Mouse (Mus musculus): Measurements from ENCODE around the gene Pappa. TPM values are rescaled to one million over a fixed set of nuclear protein-coding genes. Genes with fewer than 3 reads are reported as not detected.

Pappa gene
- polyA plus RNA-seq, 1 experiment = 4.4 TPM

DNA sequence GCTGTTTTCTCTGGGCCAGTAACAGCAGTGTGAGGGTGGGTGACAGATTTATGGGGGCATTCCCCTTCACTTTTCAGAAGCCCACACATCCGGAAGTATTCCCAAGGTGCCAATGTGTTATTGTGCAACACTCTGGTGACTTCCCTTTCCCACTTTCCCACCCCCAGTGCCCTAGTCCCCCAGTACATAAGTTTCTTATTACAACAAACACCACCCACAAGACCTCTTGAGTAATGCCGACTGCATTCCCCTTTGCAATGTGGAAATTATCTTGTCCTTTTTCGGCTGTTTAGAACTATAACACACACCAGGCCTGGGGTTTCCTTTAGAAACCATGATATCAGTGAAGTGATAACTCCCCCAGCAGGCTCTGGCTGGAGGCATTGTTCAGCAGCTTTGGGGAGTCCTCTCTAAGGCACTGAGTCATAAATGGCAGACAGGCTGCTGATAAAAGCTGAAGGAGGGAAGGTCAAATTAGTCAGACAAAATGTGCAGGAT lies 118.5 kb downstream of the Pappa start:
- H3K36me3 ChIP-seq (ENCODE audit: control insufficient read depth, insufficient read depth, low read length) = no peaks in the 10 kb centered on the region
- H3K27me3 ChIP-seq (ENCODE audit: control insufficient read depth, insufficient read depth, low read length) = no peaks in the 10 kb centered on the region
- no peak for TF ChIP-seq CTCF (IDR thresholded peaks at IDR 0.05; ENCODE audit: control insufficient read depth, insufficient read depth, insufficient replicate concordance, low read depth, low read length)
- no peak for TF ChIP-seq POLR2A (IDR thresholded peaks at IDR 0.05; ENCODE audit: control insufficient read depth, low read depth, low read length)
- no peak overlapping the region for H3K27ac ChIP-seq (ENCODE audit: control insufficient read depth, insufficient read depth, low read depth, low read length)
- H3K4me1 ChIP-seq (ENCODE audit: control insufficient read depth, insufficient read depth, low read length) = no peaks in the 10 kb centered on the region
- H3K4me3 ChIP-seq (ENCODE audit: control insufficient read depth, low read depth, low read length) = no peak overlapping the region

GRCm38 (mm10) chr4:65243245-65243644 lies 119.3 kb downstream of the Pappa start:
- TF ChIP-seq POLR2A (IDR thresholded peaks at IDR 0.05; ENCODE audit: control insufficient read depth, low read depth, low read length) (no peak), CTCF (IDR thresholded peaks at IDR 0.05; ENCODE audit: control insufficient read depth, insufficient read depth, insufficient replicate concordance, low read depth, low read length) (no peak)
- no peak overlapping the region for H3K27ac ChIP-seq (ENCODE audit: control insufficient read depth, insufficient read depth, low read depth, low read length)
- no peaks in the 10 kb centered on the region for H3K27me3 ChIP-seq (ENCODE audit: control insufficient read depth, insufficient read depth, low read length)
- H3K36me3 ChIP-seq (ENCODE audit: control insufficient read depth, insufficient read depth, low read length) = no peaks in the 10 kb centered on the region
- no peaks in the 10 kb centered on the region for H3K4me1 ChIP-seq (ENCODE audit: control insufficient read depth, insufficient read depth, low read length)
- H3K4me3 ChIP-seq (ENCODE audit: control insufficient read depth, low read depth, low read length) = no peak overlapping the region

DNA sequence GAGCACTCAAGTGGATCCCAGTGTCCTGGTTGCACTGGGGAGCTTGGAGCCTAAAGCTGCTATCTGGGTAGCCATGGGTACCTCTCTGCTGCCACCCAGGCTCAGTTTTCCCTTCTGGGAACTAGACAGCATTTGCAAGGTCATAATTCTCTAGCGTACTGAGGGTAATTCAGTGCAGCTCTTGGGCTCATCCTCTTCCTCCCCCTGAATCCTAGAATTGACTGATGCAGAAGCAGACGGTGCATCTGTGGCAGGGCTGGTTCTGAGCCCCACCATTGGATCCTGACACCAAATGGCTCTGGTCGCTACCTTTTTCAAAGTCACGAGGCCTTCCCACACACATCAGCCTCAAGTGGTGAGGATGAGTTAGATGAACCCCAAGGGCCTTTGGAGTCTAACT lies 121.0 kb downstream of the Pappa start:
- no peaks in the 10 kb centered on the region for H3K27me3 ChIP-seq (ENCODE audit: control insufficient read depth, insufficient read depth, low read length)
- H3K27ac ChIP-seq (ENCODE audit: control insufficient read depth, insufficient read depth, low read depth, low read length) = no peak overlapping the region
- no peak overlapping the region for H3K4me3 ChIP-seq (ENCODE audit: control insufficient read depth, low read depth, low read length)
- no peak for TF ChIP-seq CTCF (IDR thresholded peaks at IDR 0.05; ENCODE audit: control insufficient read depth, insufficient read depth, insufficient replicate concordance, low read depth, low read length)
- TF ChIP-seq POLR2A (IDR thresholded peaks at IDR 0.05; ENCODE audit: control insufficient read depth, low read depth, low read length) = no peak
- H3K4me1 ChIP-seq (ENCODE audit: control insufficient read depth, insufficient read depth, low read length) = no peaks in the 10 kb centered on the region
- no peaks in the 10 kb centered on the region for H3K36me3 ChIP-seq (ENCODE audit: control insufficient read depth, insufficient read depth, low read length)

DNA sequence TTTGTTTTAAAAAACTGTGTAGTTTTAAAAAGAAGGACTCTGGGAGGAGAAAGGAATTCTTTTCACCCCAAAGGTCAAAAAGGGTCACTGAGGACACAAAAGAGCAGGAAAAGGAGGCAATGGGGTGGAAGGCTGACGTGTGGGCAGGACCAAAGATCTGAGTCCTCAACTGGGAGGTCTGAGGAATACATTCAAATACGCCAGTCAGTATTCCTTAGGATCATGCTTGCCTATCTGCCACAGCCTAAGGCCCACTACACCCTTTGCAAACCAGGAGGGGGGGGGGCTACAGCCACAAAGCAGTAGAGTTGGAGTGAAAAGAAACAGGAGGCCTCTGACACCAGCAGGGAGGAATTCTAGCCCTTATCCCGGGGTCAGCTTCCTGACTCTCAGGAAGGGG lies 121.5 kb downstream of the Pappa start:
- no peaks in the 10 kb centered on the region for H3K27me3 ChIP-seq (ENCODE audit: control insufficient read depth, insufficient read depth, low read length)
- TF ChIP-seq CTCF (IDR thresholded peaks at IDR 0.05; ENCODE audit: control insufficient read depth, insufficient read depth, insufficient replicate concordance, low read depth, low read length) (no peak), POLR2A (IDR thresholded peaks at IDR 0.05; ENCODE audit: control insufficient read depth, low read depth, low read length) (no peak)
- H3K27ac ChIP-seq (ENCODE audit: control insufficient read depth, insufficient read depth, low read depth, low read length) = no peak overlapping the region
- no peak overlapping the region for H3K4me3 ChIP-seq (ENCODE audit: control insufficient read depth, low read depth, low read length)
- no peaks in the 10 kb centered on the region for H3K4me1 ChIP-seq (ENCODE audit: control insufficient read depth, insufficient read depth, low read length)
- no peaks in the 10 kb centered on the region for H3K36me3 ChIP-seq (ENCODE audit: control insufficient read depth, insufficient read depth, low read length)

DNA sequence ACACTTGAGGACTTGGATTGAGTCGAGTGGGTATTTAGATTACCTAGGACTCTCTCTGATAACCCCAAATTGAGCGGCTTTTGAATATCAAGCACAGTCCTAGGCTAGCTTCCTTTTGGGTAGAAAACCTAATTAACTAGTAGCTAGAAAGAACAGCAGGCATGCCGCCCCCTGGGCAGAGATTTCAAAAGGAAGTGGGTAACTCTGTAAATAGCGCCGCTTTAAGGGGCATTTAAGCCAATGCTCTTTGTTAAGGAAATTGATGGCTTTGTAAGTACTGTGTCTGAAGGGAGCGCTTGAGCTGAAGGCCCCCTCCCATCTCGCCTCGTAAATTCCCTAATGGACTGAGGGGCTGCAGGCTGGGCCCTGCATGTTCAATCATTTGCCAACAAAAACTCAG lies 128.2 kb downstream of the Pappa start:
- Histone ChIP-seq H3K27me3 (ENCODE audit: control insufficient read depth, insufficient read depth, low read length) (no peaks in the 10 kb centered on the region), H3K27ac (ENCODE audit: control insufficient read depth, insufficient read depth, low read depth, low read length) (no peak overlapping the region)

DNA sequence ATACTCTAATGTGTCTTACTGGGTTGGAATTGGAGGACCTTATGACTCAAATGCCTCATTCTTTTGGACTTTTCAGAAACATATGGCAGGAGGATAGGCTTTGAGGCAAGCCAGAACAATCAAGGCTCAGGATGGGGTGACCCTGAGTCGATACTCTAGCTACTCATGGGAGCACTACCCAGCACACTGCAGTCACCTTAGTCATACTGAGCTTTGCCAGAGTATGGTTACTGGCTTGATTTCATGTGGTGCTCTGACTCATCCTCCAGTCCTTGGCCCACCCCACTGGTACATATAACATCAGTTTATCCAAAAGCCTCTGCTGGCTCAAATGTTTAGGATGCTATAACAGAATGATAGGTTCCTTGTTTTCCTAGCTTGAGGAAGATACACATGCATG lies 130.1 kb downstream of the Pappa start:
- no peak for TF ChIP-seq CTCF (IDR thresholded peaks at IDR 0.05; ENCODE audit: control insufficient read depth, insufficient read depth, insufficient replicate concordance, low read depth, low read length)
- TF ChIP-seq POLR2A (IDR thresholded peaks at IDR 0.05; ENCODE audit: control insufficient read depth, low read depth, low read length) = no peak
- H3K4me1 ChIP-seq (ENCODE audit: control insufficient read depth, insufficient read depth, low read length) = no peaks in the 10 kb centered on the region
- no peaks in the 10 kb centered on the region for H3K36me3 ChIP-seq (ENCODE audit: control insufficient read depth, insufficient read depth, low read length)
- no peaks in the 10 kb centered on the region for H3K27me3 ChIP-seq (ENCODE audit: control insufficient read depth, insufficient read depth, low read length)
- no peak overlapping the region for H3K27ac ChIP-seq (ENCODE audit: control insufficient read depth, insufficient read depth, low read depth, low read length)
- no peak overlapping the region for H3K4me3 ChIP-seq (ENCODE audit: control insufficient read depth, low read depth, low read length)

More for the DNA sequence above, 128.2 kb downstream of the Pappa start:
- no peak overlapping the region for H3K4me3 ChIP-seq (ENCODE audit: control insufficient read depth, low read depth, low read length)
- no peaks in the 10 kb centered on the region for H3K4me1 ChIP-seq (ENCODE audit: control insufficient read depth, insufficient read depth, low read length)
- TF ChIP-seq POLR2A (IDR thresholded peaks at IDR 0.05; ENCODE audit: control insufficient read depth, low read depth, low read length) (no peak), CTCF (IDR thresholded peaks at IDR 0.05; ENCODE audit: control insufficient read depth, insufficient read depth, insufficient replicate concordance, low read depth, low read length) (no peak)
- no peaks in the 10 kb centered on the region for H3K36me3 ChIP-seq (ENCODE audit: control insufficient read depth, insufficient read depth, low read length)

GRCm38 (mm10) chr4:65267066-65267465 lies 143.1 kb downstream of the Pappa start:
- no peak for TF ChIP-seq CTCF (IDR thresholded peaks at IDR 0.05; ENCODE audit: control insufficient read depth, insufficient read depth, insufficient replicate concordance, low read depth, low read length)
- TF ChIP-seq POLR2A (IDR thresholded peaks at IDR 0.05; ENCODE audit: control insufficient read depth, low read depth, low read length) = no peak
- Histone ChIP-seq H3K36me3 (ENCODE audit: control insufficient read depth, insufficient read depth, low read length) (no peaks in the 10 kb centered on the region), H3K4me1 (ENCODE audit: control insufficient read depth, insufficient read depth, low read length) (no peaks in the 10 kb centered on the region), H3K4me3 (ENCODE audit: control insufficient read depth, low read depth, low read length) (no peak overlapping the region), H3K27ac (ENCODE audit: control insufficient read depth, insufficient read depth, low read depth, low read length) (no peak overlapping the region), H3K27me3 (ENCODE audit: control insufficient read depth, insufficient read depth, low read length) (no peaks in the 10 kb centered on the region)

- TF ChIP-seq POLR2A (IDR thresholded peaks at IDR 0.05; ENCODE audit: control insufficient read depth, low read depth, low read length) = no peak
- no peak for TF ChIP-seq CTCF (IDR thresholded peaks at IDR 0.05; ENCODE audit: control insufficient read depth, insufficient read depth, insufficient replicate concordance, low read depth, low read length)
- no peaks in the 10 kb centered on the region for H3K27me3 ChIP-seq (ENCODE audit: control insufficient read depth, insufficient read depth, low read length)
- H3K4me1 ChIP-seq (ENCODE audit: control insufficient read depth, insufficient read depth, low read length) = no peaks in the 10 kb centered on the region
- no peak overlapping the region; the same call in 1 of the 2 replicates for H3K27ac ChIP-seq (ENCODE audit: control insufficient read depth, insufficient read depth, low read depth, low read length)
- H3K4me3 ChIP-seq (ENCODE audit: control insufficient read depth, low read depth, low read length) = no peak overlapping the region
- H3K36me3 ChIP-seq (ENCODE audit: control insufficient read depth, insufficient read depth, low read length) = no peaks in the 10 kb centered on the region
These were observed 146.0 kb downstream of the Pappa start for GRCm38 (mm10) chr4:65269996-65270395.
